Mouse (Mus musculus): ENCODE data around the gene Gm20503.

Gm20503 gene

DNA sequence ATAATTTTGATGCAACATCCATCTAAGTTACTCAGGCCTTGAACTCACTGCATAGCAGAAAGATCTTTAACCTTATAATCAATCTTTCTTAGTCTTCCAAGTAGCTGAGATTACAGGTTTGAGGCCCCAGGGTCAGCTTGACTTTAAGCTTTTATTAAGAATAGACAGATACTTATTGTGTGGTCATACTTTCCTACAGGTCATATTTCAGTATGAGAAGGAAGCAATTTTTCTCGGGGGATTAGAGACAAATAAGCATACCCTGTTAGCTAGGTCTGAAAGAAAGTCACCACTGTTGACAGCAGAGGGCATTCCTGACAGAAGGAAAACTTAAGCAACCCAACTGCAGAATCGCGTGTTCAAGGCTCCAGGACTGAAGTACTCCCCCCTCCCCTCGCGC, 5.0 kb downstream of the Gm20503 start:
- DNase-seq (ENCODE audit: low read depth, low spot score): no peak

DNA sequence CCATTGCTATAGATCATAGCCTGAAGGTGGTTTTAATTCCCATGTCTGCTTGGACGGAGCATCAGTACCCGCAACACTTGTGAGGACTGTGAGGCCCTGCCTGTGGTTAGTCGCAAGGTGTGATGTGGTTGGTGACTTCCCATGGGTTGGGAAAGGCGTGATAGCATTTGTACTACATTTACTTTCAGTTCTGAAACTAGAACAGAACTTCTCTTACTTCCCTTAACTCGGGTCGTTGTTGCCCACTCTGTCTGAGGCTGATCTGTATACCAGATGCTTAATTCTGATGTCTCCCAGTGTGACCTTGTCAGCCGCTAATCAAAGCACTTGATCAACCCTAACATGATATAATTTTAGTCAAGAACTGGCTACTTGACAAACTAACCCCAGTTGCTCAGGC, 6.2 kb downstream of the Gm20503 start:
- DNase-seq (ENCODE audit: low read depth, low spot score): no peak

DNA sequence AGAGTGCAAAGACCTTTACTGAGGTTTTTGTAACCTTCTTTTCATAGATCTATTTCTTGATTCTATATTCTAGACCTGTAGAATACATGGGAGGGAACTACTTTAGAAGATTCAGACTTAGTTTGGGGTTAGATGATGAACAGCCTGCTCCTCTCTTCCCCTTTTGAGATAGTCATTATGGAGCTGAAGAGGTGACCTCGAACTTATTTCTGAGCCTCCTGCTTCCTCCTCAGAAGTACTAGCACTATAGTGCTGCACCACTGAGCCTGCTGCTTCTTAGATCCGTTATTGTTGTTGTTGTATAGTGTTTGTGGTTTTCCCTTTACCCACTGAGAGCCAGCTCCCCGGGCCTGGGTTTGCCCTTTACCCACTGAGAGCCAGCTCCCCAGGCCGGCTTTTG, 6.7 kb downstream of the Gm20503 start:
- DNase-seq (ENCODE audit: low read depth, low spot score): no peak

DNA sequence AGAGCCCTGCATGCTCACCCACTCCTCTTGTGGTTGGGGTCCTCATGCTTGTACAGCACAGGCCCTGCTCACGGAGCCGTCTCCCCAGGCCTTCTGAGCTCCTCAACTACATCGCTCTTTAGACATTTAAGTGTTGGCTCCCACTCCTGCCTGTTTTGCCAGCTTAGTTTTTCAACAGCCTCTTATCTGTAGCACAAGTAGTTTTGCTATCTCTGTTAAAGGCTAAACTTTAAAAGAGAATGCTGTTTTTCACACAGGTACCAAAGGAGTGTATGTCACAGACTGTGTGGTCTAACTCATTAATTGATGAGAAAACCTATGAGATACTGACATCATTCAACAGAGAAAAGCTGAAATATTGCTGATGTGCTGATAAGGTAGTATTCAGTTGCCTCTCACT, 8.4 kb downstream of the Gm20503 start:
- DNase-seq (ENCODE audit: low read depth, low spot score): no peak

DNA sequence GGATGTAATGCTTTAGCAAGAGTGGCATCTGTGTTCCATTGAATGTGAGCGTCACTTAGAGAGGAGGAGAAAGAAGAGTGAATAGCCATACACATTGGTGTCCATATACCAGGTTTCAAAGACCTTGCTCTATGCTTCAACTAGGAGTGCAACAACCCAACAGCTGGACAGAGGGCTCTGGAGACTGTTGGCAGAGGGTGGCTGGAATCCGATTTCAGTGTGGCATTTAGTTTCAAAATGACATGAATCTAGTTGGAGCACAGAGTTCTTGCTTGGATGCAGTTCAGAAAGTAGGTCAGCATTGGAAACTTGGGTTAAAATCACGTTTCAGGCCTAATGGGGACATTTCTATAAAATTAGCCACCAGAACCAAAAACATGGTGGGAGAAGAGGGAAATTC, 12.2 kb downstream of the Gm20503 start:
- no peak for DNase-seq (ENCODE audit: low read depth, low spot score)

DNA sequence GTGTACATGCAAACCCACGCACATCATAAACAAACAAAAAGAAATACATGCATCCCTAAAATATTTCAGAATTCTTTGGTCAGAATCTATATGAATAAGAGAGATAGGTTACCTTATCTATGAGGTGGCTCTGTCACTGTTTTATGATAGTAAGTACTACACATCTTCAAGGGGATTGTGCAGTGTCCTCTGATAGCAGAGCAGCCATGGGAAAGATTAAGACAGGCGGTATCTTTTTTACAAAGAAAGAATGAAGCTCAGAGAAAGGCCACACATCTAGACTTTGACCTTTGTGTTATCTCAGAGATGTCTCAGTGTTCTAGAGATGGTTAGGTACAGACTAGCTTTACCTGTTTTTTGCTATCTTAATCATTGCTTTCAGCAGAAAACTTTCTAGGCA, 13.9 kb downstream of the Gm20503 start:
- no peak for DNase-seq (ENCODE audit: low read depth, low spot score)

DNA sequence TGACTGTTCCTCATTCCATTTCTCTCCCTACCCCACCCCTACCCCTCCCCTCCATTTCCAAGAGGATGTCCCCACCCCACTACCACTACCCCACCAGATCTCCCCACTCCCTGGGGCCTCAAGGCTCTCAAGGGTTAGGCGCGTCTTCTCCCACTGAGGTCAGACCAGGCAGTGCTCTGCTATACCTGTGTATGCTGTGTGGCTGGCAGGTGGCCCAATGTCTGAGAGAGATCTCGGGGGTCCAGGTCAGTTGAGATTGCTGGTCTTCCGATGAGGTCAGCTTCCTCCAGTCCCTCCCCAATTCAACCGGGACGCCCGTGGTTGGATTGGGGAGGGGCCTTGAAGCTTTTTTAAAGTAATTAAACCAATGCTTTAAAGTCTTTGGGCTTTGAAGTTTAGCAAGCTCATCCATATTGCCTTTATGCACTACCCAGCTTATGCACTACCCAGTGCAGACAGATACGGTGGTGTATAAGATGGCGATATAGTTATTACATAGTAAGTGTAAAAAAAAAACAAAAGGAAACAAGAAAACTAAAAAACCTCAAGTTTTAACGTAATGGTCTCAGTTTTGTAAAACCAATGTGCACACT, 31.4 kb downstream of the Gm20503 start:
- no peak for DNase-seq (ENCODE audit: low read depth, low spot score)

DNA sequence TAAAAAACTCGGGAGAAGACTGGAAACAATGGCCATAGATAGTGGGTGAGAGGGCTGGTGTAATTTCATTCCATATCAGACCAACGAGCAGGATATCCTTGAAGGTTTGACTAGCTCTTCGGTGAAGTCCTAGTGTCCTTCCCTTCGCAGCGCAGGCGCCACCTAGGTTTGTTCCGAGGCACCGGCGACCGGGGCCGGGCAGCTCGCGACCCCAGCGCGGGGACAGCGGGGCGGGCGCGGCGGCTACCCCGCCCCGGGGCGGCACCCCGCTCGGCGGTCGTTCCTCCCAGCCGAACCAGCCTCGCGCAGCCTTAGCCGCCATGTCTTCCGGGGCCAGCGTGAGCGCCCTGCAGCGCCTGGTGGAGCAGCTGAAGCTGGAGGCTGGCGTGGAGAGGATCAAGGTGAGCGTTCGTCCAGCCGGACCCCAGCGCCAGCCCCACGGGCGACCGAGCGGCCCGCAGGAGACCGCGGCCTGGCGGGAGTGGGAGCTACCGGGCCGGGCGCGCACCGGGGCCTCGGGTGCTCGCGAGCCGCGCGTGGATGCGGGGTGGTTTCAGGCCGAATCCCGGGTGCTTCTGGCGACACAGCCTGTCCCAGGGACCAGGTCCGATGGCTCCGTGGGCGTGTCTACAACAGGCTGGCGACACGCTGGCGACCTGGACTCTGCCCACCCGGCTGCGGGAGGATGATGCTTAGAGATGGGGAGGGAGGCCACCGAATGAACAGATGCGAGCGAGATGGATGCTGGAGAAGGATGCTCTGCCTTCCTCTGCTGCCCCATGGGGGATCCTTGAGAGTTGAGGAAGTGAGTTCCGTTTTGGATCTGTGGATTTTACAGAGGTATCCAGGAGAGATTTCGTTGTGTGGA, 32.1 kb downstream of the Gm20503 start, which contains the start of gene Gng10:
Gng10 (plus strand) TSS at position 171 of the 868 bp plus-strand sequence.
- peak; percentile 37 for DNase-seq (ENCODE audit: low read depth, low spot score)

DNA sequence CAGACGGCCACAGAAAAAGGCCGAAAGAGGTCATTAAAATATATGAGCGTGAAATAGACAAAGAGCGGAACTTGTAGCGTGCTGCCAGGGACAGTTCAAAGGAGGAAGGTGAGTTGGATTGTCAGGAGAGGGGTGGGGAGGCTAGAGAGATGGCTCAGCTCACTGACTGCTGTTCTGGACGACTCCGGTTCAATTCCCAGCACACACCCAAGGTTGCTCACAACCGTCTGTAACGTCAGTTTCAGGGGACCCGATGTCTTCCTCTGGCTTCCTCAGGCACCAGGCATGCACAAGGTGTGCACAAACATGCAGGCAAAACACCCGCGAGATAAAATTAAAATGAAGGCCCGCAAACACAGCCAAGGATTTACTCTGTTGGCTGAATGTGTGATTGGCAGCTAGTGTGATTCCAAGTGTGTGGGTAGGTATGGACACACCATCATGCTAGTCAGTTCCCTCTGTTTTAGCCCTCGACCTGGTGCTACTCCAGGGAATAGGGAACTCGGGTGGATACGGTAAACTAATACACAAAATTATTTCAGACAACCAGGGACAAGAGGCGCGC, 32.9 kb downstream of the Gm20503 start:
- DNase-seq (ENCODE audit: low read depth, low spot score): no peak

DNA sequence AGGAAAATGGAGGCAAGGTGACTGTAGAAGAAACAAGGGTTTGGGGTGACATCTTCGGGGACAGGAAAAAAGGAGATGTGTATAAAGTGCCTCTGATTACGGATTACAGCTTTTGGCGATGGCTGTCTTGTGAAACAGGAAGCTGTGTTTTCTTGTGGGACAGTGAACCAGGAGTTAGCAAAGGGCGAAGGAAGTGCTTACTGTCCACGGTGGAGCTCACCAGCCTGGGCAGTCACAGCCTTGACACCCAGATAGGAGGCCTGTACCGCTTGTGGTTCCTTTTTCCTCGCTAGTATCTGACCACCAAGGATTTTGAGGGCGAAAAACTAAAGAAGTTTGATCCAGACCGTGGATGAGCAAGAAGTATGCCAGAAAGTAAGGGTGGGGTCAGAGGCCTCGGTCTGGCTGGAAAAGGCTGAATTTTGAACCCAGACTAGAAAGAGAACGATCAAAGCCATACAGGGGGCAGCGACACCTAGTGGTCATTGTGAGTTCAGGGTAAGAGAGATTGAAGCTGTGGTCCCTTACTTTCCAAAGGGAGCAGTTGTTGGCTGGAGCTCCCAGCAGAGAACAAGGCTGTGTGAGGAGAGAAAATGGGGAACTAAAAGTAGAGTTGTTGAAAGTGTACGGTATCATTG, 33.6 kb downstream of the Gm20503 start:
- peak; percentile 57 for DNase-seq (ENCODE audit: low read depth, low spot score)

DNA sequence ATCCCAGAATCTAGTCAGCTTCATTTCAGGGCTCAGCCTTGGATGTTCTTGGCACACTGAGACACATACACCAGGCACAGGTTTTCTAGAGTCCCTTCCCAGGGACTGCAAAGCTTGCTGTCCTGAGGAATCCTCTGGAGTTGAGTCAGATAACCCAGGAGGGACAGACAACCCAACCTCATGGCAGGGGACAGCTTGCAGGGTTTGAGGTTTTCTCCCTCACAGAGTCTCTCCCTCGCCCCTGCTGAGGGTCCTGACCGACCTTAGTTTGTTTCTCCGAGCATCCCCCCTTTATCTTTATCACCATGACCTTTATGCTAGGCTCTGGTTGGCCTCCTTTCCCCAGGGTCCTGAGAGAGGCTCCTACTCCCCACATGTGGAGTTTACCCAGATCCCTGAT, 34.5 kb downstream of the Gm20503 start:
- no peak for DNase-seq (ENCODE audit: low read depth, low spot score)

DNA sequence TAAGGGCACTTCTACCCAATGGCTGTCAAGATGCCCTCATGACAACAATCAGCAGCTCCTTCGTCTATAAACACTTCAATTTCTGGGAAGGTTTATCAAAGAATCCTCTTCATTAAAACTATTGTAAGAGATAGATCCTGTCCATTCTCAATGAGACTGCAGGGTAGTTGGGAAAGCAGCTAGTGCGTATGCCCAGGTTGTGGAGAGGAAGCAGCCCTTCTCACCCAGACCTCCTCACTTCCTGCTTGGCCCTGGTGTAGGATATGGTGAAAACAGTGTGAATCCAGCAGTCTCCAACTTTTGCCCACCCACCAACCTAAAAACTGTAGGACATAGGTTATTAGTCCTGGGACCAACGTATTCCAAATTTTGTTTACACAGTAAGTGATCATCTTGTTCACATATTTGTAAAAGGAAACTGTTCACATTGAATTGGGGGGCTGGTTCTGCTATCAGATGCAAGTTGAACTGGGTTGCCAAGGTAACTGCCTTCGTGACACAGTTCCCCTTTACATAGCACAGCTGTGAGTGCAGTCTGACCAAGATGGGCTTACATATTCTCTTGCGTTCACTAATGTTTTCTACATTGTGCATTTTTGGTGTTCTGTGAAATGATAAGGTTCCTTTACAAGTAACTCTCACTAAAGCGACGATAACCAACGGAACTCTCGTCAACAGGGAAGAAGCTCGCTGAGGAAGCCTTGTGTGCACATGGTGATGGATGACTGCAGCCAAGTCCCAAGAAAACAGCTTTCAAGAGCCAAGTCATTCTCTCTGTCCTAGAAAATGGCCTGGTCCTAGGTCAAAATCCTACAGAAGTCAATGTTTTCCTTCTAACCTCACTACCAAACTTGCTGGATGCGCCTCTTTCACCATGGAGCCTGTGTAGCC, 37.6 kb downstream of the Gm20503 start:
- DNase-seq (ENCODE audit: low read depth, low spot score): no peak

DNA sequence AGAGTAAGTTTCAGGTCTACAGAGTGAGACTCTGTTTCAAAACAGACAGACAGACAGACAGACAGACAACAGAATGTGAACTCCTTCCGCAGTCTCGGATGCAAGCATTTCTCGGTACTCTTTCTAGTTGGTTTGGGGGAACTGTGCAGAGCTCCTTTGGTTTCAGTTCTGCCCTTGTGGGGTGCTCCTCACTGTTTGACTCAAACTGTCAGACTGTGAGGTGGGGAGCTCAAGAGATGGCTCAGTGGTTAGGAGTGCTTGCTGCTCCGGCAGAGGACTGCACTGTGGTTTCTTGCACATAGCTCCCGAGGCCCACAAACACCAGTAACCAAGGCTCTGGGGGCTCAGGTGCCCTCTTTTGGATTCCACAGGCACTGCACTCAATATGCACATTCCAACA, 40.1 kb downstream of the Gm20503 start:
- DNase-seq (ENCODE audit: low read depth, low spot score): no peak

DNA sequence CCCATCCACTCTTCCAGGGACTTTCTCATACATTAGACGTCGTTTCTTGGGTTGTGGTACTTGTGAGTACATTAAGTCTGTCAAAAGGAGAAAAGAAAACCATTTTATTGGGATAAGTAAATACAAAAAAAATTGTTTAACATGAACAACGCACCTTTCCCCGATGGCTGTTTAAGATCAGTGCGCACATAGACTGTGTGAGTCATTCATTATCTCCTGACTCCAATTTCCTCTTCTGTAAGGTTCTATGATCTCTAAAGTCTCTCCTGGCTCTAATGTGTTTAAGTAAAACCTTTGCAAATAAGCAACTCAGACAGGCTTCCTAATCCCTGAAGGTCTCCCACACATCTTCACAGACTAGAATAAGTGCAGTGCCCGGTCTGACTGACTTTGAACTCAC, 40.9 kb downstream of the Gm20503 start:
- DNase-seq (ENCODE audit: low read depth, low spot score): no peak

DNA sequence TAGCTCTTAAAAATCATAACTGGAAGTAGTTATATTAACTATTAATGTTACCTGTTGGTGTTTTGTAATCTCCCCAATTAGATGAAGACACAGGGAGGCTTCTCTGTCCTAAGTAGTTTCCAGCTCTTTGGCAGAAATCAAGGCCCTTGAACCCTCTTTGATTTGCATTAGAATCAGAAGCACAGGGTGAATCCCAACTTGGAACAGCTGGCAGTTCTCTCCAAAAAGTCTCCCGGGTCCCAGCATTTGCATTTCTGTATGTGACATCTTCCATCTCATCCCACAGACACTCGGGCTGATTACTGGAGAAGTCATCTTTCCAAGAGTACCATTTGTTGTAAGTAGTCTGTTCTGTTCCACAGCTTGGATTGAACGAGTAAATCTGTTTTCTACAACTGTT, 44.2 kb downstream of the Gm20503 start:
- DNase-seq (ENCODE audit: low read depth, low spot score): no peak

DNA sequence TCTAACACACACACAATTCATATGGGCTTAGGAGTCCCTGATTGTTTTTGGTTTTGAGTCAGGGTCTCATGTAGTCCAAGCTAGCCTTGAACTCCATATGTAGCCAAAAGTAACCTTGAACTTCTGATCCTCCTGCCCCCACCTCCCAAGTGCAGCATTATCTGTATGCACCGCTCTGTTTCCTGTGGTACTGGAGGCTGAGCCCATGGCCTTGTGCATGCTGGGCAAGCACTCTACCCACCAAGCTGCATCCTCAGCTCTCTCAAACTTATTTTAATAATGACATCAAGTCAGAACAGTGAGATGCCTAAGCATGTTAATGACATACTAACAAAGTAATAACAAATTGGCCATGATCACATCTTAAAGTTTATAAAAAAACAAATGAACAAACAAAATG, 48.1 kb downstream of the Gm20503 start:
- no peak for DNase-seq (ENCODE audit: low read depth, low spot score)

DNA sequence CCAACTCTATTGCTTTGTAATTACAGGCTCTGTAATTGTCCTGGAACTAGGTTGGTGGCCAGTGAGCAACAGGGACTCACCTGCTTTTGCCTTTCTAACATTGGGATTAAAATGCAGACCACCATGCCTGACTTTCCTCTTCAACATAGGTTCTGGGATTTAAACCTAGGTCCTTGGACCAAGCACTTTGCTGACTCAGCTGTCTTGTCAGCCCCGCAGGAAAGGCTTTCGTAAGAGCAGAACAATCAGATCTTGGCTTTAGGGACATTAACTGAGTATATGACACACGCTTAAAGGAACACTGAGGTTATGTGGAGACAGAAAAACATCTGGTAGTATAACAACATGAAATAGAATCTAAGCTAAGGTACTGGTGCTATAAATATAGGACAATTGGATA, 54.9 kb downstream of the Gm20503 start:
- DNase-seq (ENCODE audit: low read depth, low spot score): no peak

DNA sequence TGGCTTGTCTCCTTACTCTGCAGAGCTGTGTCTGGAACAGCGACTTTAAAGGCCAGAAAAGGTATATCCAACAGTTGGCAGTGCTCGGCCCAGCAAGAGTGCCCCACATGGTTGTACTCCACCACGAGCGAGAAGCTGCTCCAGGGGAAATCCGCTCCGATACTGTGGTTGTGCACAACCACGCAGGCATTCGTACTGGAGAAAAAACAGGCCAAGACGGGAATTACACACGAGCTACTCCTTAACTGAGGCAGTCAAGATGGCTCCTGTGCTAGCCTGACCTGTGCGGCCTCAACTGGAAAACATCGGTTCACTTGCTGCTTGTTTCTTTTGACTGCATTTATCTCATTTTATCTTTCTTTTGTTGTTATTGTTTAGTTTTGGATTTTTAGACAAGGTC, 59.5 kb downstream of the Gm20503 start:
- no peak for DNase-seq (ENCODE audit: low read depth, low spot score)

DNA sequence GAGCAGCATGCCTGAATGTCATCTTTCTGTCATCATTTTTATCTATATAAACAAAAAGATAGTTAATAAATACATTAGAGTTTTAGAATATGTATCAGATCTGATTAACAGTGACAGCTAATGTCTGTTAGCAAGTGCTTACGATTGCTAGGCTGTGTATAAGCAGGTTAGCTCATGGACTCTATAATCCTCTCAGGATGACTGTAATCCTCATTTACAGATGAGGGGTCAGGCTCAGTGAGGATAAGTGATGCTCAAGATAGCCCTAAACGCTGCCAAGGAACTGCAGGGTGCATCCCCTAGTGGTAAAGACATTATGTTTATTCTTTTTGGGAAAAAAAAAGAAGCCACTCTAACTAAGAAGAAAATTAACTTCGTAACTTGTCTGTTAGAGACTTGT, 66.3 kb downstream of the Gm20503 start:
- DNase-seq (ENCODE audit: low read depth, low spot score): peak; percentile 78

DNA sequence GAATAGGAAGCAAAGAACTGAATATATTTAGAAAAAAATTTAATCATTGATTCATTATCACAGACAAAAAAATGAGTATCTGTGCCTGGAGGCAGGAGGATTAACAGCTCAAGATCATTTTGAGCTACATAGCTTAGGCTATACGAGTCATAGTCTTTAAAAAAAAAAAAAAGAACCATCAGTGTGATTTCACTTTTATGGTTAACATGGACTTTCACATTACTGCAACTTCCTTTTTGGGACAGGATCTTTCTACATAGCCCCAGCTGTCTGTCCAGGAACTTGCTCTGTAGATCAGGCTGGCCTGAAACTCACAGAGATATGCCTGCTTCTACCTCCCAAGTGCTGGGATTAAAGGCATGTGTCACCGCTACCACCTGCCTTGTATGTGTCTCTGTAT, 80.4 kb downstream of the Gm20503 start:
- DNase-seq (ENCODE audit: low read depth, low spot score): no peak

DNA sequence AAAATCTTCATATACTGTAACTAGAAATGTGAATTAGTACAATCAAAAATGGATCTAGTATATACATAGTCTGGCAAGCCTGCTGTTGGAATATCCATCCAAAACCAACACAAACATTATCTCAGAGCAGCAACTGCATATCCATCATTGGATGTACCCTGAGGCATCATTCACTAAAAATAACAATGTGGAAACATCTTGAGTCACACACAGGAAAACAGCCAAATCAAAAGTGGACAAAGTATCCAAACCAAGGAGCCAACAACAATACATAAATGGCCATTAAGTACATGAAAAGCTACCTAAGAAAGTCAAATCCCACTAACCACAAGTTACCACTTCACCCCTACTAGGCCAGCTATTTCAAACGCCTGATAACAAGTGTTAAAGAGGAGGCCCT, 86.4 kb downstream of the Gm20503 start:
- no peak for DNase-seq (ENCODE audit: low read depth, low spot score)

All from retina, postnatal 7 days (tissue).